Mouse (Mus musculus) ES-E14 (cell line): Measurements from ENCODE around the gene Slmap. TPM values are rescaled to one million over a fixed set of nuclear protein-coding genes. Genes with fewer than 3 reads are reported as not detected.

Experiments used
- DNase-seq: peaks from one replicate; pipeline ENCODE4 v3.0.0-alpha.2; 2013; ENCODE audit warnings: low read depth, low spot score
- H3K27ac ChIP-seq: 2 replicates; pipeline ENCODE4 v1.5.1; 2012; ENCODE audit warnings: low read depth, mild to moderate bottlenecking, low read length, moderate library complexity, mixed read lengths; ENCODE audit not compliant: poor library complexity, insufficient read depth, severe bottlenecking
- H3K36me3 ChIP-seq: 2 replicates; pipeline ENCODE4 v1.6.1; 2012; ENCODE audit warnings: mild to moderate bottlenecking, low read length, moderate library complexity, mixed read lengths; ENCODE audit not compliant: control insufficient read depth, poor library complexity, insufficient read depth, severe bottlenecking
- H3K4me1 ChIP-seq, 2 experiments: fragments of 150-350 bp in 1 of 2; sonication (generic) in 1 of 2; 2 replicates each; pipeline ENCODE4 v1.6.1; 2012; ENCODE audit warnings: low read length in 2 of 2, mild to moderate bottlenecking in 1 of 2, mixed read lengths in 1 of 2; ENCODE audit not compliant: control insufficient read depth in 2 of 2, insufficient read depth in 2 of 2, poor library complexity in 1 of 2
- H3K4me3 ChIP-seq, 2 experiments: fragments of 150-350 bp in 1 of 2; sonication (generic) in 1 of 2; 2 replicates each; pipeline ENCODE4 v1.5.1; 2012; ENCODE audit warnings: low read length in 2 of 2, low read depth in 1 of 2, mild to moderate bottlenecking in 1 of 2, mixed read lengths in 1 of 2; ENCODE audit not compliant: insufficient read depth in 1 of 2, poor library complexity in 1 of 2, severe bottlenecking in 1 of 2
- H3K9ac ChIP-seq: 2 replicates; pipeline ENCODE4 v1.6.1; 2012; ENCODE audit warnings: low read depth, mild to moderate bottlenecking, low read length, mixed read lengths; ENCODE audit not compliant: poor library complexity, insufficient read depth, severe bottlenecking
- H3K9me3 ChIP-seq: fragments of 150-350 bp; sonication (generic); 2 replicates; pipeline ENCODE4 v1.6.1; 2012; ENCODE audit warnings: low read depth, mild to moderate bottlenecking, low read length; ENCODE audit not compliant: control insufficient read depth, insufficient read depth
- CHD2 ChIP-seq: IDR thresholded peaks from 2 replicates; pipeline ENCODE4 v1.6.1; 2014; ENCODE audit warnings: mild to moderate bottlenecking, low read depth, low read length, inconsistent platforms
- HCFC1 ChIP-seq: IDR thresholded peaks from 2 replicates; pipeline ENCODE4 v1.6.1; 2012; ENCODE audit warnings: low read length, inconsistent platforms, borderline replicate concordance; ENCODE audit not compliant: insufficient read depth
- MAFK ChIP-seq: IDR thresholded peaks from 2 replicates; pipeline ENCODE4 v1.6.1; 2014; ENCODE audit warnings: mild to moderate bottlenecking, low read depth, low read length, inconsistent platforms; ENCODE audit not compliant: insufficient read depth
- ZC3H11A ChIP-seq: IDR thresholded peaks from 2 replicates; pipeline ENCODE4 v1.6.1; 2012; ENCODE audit warnings: low read depth, mild to moderate bottlenecking, inconsistent platforms, low read length, borderline replicate concordance
- ZNF384 ChIP-seq: IDR thresholded peaks from 2 replicates; pipeline ENCODE4 v1.6.1; 2012; ENCODE audit warnings: low read depth, low read length, inconsistent platforms
- in situ Hi-C, 2 experiments: fragments of 600-800 bp; cut with MboI; formaldehyde crosslinking; loops; one replicate each; pipeline ENCODE4 v1.15.1; 2025; ENCODE audit warnings: low sequenced_read_pairs in 2 of 2, inconsistent platforms in 1 of 2; ENCODE audit not compliant: unreplicated experiment in 2 of 2
- total RNA-seq: library from RNA; depleted of rRNA; stranded (reverse); fragments of 300-350 nt; gene quantifications from 2 replicates; pipeline ENCODE4 v1.2.3, GENCODE M21; 2012

Gene Slmap
- total RNA-seq, 1 experiment: 45.2 TPM

DNA sequence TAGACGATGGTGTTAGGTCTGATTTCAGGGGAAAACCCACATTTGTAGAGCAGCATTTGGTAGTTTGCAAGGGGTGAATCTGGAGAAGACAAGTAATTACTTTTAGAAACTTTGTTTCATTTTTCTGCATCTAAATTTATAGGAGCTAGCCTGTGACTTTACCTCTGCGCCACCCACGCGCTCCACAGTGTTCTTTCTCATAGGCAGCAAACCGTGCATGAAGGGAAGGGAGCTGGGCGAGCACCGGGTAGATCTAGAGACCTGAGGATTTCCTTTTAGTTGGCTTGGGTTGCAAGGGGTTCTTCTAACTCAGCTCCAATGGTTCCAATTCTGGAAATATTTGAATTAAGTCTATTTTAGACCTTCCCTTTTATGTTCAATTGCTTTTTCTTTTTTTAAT lies 23.8 kb upstream of the Slmap start:
- in situ Hi-C loops: no loop called here
- Histone ChIP-seq H3K27ac (no peak overlapping the region), H3K36me3 (no peaks in the 10 kb centered on the region), H3K4me1 (no peaks in the 10 kb centered on the region), H3K9me3 (no peaks in the 10 kb centered on the region), H3K4me3 (no peak overlapping the region), H3K9ac (no peak overlapping the region)
- DNase-seq: no peak
- TF ChIP-seq HCFC1 (no peak), MAFK (no peak), ZC3H11A (no peak), ZNF384 (no peak), CHD2 (no peak)

DNA sequence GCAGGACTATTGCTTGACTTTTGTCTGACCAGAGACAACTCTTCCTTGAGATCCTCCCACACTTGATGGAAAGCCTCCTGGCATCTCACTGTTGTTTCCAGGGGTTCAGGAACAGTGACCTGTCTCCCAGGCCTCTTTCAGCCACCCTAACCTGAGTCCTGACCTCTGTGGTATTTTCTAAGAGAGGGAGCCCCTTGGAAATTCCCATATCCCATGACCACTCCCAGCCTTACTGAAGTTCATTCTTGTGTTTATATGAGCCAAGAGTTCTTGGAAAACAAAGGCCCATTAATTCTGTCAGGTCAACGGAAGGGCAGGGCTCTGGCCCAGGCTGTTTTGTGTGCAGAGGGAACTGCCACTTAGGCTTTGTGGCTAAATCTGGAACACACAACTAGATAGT lies 22.9 kb upstream of the Slmap start:
- in situ Hi-C loops: no loop called here
- Histone ChIP-seq H3K4me3 (no peak overlapping the region), H3K9ac (no peak overlapping the region), H3K36me3 (no peaks in the 10 kb centered on the region), H3K9me3 (no peaks in the 10 kb centered on the region), H3K4me1 (no peaks in the 10 kb centered on the region), H3K27ac (no peak overlapping the region; the same call in 1 of the 2 replicates)
- TF ChIP-seq ZC3H11A (no peak), MAFK (no peak), ZNF384 (no peak), CHD2 (no peak), HCFC1 (no peak)
- no peak for DNase-seq

DNA sequence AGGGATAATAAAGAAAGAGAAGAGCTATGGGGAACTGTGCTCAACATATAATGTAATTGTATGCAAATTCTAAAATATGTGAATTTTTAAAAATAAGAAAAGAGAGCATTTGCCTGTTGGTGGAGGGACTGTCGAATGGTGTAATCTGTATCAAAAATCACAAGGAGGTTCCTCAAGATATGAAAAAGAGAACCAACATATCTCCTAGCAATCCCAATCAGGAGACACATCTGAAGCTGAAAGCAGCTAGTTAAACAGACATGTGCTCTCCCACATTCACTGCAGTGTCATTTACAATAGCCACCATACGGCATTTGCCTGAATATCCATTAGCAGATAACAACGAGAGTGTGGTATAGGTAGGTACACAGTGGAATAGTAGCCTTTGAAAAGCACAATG lies 18.1 kb upstream of the Slmap start:
- Histone ChIP-seq H3K9ac (no peak overlapping the region), H3K36me3 (no peaks in the 10 kb centered on the region), H3K4me3 (no peak overlapping the region), H3K27ac (no peak overlapping the region), H3K4me1 (no peaks in the 10 kb centered on the region), H3K9me3 (no peaks in the 10 kb centered on the region)
- TF ChIP-seq ZNF384: no peak
- no peak for TF ChIP-seq CHD2
- no peak for TF ChIP-seq ZC3H11A
- in situ Hi-C loops: no loop called here
- no peak for DNase-seq

DNA sequence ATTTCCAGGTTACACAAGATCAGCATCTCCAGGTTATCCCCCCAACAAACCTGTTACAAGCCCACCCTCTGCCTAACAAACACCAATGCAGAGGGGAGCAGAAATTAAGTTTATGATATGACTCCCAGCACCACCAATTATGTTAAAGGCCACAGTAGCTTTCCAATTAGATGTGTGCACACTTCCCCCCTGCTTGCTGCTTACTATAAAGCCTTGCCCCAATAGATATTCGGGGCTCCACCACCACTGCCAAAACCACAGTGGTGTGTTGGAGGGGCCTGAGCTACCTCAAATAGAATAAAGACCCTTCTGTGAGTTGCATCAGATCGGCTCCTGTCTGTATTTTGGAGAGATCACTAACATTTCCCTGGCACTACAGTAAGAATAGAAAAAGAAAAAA lies 17.7 kb upstream of the Slmap start:
- Histone ChIP-seq H3K36me3 (no peaks in the 10 kb centered on the region), H3K27ac (no peak overlapping the region), H3K9me3 (no peaks in the 10 kb centered on the region), H3K4me3 (no peak overlapping the region), H3K9ac (no peak overlapping the region), H3K4me1 (no peaks in the 10 kb centered on the region)
- in situ Hi-C loops: no loop called here
- no peak for DNase-seq
- TF ChIP-seq HCFC1: no peak

DNA sequence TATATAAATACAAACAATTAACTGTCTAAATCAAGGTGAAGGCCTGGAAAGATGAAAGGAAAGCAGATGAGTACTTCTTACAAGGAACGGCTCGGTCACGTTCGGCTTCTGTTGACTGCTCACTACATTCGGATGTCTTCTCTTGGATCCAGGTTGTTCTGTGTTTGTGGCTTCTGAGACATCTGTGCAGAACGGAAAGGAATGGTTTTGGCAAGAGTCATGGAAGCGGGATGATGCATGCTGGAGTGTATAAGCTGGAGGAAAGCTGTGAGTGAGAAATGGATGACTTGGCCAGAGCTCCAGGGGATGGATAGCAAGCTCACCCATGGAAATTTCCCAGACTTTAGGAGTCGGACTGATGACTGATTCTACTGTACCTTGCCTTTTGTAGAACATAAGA lies 16.0 kb upstream of the Slmap start:
- no peak for TF ChIP-seq MAFK
- TF ChIP-seq CHD2: no peak
- no peak for TF ChIP-seq ZNF384
- no peak for TF ChIP-seq ZC3H11A
- no peak for TF ChIP-seq HCFC1
- Histone ChIP-seq H3K4me3 (no peak overlapping the region), H3K9ac (no peak overlapping the region), H3K36me3 (no peaks in the 10 kb centered on the region), H3K9me3 (no peaks in the 10 kb centered on the region), H3K27ac (no peak overlapping the region), H3K4me1 (no peaks in the 10 kb centered on the region)
- in situ Hi-C loops: no loop called here
- DNase-seq: no peak
